Mouse (Mus musculus): ENCODE measurements around the gene Sned1. TPM values are rescaled to one million over a fixed set of nuclear protein-coding genes. Genes with fewer than 3 reads are reported as not detected.
"Not testable (repeated sequence)": the region's sequence is repeated elsewhere in the genome, so short reads cannot be mapped to it uniquely, and the experiment has no call there.

The Sned1 gene
- total and polyA plus RNA-seq, 3 experiments: 13.8 to 34.9 (median 18.6) TPM

DNA sequence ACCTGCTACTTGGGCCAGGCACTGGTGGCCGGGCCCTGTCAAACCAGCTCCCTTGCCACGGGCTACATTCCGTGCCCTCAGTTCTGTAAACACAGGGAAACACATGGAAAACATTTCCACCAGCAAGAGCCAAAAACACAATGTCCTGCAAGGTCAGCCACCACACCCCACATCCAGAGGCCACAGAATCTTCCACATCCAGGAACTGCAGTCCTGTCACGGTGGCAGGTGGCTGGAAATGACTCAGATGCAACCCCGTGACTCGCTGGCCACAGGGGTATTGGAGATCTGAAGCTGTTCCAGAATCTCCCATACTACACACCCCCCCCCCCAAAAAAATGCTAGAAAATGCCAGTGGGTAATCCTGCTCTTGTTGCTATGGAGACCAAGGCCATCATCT is 6.4 kb upstream of the Sned1 start:
- DNase-seq: peak; percentile 67

DNA sequence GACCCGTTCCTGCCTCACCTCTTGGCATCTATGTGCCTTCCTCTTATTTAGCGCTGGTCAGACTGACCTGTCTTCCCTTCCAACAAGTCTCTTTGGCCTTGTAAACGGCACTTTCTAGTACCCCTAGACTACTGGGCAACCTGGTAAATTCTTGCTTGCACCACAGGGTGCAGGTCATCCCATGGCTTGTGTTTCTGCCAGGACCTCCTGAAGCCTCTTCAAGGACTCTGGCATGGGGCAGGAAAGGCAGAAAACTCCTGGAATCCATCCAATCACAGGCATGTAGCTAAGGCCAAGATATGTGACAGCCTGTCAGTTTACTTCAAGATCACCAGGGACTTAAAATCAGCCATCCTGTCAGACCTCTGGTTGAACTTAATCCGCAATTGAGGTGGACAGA is 6.0 kb upstream of the Sned1 start:
- DNase-seq: peak; percentile 51

DNA sequence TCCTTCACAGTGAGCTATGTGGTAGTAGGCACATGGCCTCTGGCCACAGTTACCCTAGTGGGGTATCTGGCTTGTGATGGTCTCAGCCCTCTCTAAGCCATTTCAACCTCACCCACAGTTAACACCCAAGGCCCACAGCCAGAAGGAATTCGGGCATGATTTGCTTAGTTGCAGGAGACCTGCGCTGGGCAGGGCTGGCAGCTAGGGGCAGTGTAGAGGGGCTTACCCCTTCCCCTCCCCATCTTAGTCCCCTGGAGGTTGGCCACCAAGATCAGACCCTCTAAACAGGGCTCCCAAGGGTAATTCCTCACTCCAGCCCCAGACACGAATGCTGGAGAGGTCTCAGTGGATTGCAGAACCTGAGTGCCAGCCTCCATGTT is 894 bp downstream of the Sned1 start:
- no peak for DNase-seq

DNA sequence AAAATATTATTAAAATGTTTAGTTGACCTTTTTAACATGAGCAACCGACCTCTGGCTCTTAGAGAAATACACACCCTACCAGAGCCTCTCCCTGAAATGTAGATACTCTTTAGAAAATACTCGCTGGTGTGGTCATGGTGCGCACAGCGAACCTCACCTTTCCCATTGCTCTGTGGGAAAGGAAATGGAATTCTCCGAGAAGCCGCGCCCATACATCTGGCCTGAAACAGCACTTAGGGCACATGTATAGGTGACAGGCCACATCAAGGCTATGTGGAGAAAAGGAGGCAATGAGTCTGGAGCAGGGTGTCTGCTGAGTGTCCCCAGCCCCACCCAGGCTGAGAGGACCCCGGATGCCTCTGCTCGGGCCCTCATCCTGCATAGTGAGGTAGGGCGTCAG is 2.0 kb downstream of the Sned1 start:
- DNase-seq: no peak

- DNase-seq: no peak
Measured at GRCm38 (mm10) chr1:93238201-93238600, 2.6 kb downstream of the Sned1 start.

DNA sequence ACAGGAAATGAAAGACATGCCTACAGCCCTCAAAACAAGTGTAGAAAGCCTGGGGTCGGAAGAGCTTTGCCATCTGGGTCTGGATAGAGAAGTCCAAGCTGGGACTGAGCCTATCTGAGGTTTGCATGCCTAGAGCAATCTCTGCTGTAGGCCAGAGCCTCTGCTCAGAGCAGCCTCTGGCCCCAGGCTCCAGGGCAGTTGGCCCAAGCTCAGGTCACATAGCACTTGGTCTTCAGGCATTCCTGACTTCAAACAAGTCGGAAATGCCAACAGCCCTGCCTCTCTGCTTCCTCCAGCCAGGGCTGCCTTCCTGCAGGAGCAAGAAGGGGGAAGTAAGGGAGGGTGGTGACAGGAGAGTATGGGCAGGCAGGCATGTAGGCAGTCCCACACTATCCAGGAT is 10.3 kb downstream of the Sned1 start:
- no peak for DNase-seq

GRCm38 (mm10) chr1:93252586-93252985 is 16.9 kb downstream of the Sned1 start:
- DNase-seq: no peak

DNA sequence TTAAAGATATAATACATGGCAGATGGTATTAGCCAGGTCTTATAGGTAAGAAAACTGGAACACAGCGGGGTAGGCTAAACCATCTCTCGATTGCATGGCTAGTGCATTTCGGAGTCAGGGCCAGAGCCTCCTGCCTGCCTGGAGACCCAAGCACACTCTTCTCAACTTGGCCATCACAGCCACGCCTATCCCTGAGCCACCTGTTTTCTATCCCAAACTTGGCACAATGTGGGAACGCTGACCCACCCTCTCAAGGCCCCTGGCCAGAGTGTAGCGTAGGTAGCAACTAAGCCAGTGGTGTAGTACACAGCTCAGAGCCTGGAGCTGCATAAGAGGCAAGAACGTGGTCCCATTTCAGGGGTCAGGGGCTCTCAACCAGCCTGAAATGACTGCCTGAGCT is 20.1 kb downstream of the Sned1 start:
- no peak for DNase-seq

DNA sequence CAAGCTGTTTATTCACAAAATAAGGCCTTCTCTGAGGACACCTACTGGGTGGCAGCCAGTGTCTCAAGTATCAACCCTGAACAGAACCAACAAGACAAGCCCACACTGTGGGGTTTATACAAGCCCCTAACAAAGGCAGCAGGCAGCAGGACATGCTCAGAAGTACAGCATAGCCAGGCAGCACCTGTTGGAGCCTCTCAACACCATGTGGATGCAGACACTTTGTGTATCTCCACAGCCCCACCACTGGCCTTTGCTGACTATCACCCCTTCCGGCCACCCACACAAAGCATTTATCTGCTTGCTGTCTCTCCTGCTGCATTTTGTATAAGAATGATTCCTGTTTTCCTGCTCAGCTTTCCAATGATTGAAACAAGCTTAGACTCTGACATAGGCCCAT is 21.9 kb downstream of the Sned1 start:
- no peak for DNase-seq

DNA sequence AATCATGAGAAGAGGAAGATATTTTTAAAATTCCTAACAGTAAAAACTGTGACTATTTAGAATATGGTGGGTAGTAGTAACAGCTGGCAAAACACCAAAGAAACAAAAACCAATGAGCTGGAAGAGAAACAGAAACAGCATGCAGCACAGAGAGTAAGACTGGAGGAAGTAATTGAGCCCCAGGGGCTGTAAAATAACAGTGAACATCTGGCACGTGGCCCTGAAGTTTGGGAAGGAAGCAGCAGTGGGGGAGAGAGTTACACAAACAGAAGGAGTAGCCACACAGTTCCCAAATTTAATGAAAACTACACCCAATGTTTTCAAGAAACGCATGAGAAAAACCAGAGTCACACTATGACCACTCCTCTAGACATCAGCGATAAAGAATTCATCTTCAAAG is 31.6 kb downstream of the Sned1 start:
- DNase-seq: no peak

GRCm38 (mm10) chr1:93268246-93268645 is 32.6 kb downstream of the Sned1 start:
- DNase-seq: no peak

- DNase-seq: no peak
Measured at GRCm38 (mm10) chr1:93270516-93271240, 35.0 kb downstream of the Sned1 start.

GRCm38 (mm10) chr1:93271751-93272150 is 36.1 kb downstream of the Sned1 start:
- DNase-seq: no peak

DNA sequence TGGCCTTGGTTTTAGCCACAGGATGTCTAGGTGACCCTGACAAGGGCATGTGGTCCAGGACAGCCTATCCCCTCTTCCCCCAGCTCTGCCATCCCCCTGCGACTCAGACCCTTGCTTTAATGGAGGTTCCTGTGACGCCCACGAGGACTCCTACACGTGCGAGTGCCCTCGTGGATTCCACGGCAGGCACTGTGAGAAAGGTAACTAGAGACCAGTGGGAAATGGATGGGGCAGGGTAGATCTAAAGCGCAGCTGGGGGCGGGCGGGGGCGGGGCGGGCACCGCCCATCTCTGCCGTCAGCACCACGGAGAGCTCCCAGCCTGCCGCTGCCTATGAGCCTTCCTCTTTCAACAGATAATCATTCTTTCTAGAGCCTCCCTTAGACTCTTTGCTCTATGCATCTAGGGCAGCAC is 36.8 kb downstream of the Sned1 start:
- DNase-seq: peak; percentile 47

DNA sequence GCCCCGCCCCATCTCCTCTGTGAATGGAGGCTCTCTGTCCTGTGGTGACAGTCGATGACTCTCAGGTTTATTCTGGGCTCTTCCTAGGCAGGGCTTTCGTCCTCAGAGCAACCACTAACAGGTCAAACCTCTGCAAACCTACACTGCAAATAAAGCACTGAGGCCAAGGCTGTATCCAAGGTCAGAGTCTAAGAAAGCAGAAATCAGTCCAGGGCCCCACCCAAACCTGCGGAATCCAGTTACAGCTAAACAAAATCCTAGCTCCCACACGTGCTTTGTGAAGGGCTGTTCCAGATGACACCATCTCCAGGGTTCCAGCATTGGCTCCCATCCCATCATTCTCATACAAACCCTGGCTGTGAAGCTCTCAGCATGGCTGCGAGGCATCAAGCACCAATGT is 39.9 kb downstream of the Sned1 start:
- no peak for DNase-seq

- DNase-seq: no peak
Measured at GRCm38 (mm10) chr1:93277041-93277440, 41.4 kb downstream of the Sned1 start.

GRCm38 (mm10) chr1:93289678-93290214 is 54.1 kb downstream of the Sned1 start:
- DNase-seq: no peak

DNA sequence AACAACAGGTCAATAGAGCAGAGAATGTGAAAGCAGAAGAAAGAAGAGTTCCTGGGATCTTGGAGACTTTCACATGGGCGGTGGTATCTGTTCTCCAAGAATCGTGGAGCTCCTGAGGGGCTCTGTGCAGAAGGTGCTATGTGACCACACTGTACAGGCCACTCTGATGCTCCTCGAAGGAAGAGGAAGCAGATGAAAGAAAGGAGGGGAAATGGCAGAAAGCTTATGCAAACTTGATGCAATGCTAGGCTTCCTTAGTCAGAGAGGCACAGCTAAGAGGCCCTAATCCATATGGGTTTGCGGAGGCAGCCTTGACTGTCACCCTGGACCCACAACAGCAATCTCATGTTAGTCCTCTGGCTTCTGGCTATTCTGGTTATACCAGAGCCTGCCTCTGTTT is 55.3 kb downstream of the Sned1 start:
- DNase-seq: no peak

GRCm38 (mm10) chr1:93291591-93291990 is 56.0 kb downstream of the Sned1 start:
- DNase-seq: no peak

DNA sequence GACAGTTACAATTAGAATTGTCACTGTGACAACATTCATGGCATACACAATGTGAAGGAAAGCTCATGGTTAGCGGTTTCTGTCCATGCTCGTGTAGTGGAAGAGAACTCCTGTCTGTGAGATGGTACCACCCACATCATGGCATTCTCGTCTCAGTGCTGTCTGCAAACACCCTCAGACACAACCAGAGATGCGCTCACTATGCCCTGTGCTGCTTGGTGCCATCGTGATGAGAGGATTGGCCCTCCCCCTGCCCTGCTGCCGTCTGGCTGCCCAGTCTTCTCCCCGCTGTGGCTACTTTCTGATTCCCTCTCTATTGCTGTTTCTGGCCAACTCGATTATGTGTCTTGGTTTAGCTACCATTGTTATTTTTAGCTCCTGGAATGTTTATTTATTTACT is 56.4 kb downstream of the Sned1 start:
- no peak for DNase-seq

- DNase-seq: not testable (repeated sequence)
Measured at GRCm38 (mm10) chr1:93294491-93294890, 58.9 kb downstream of the Sned1 start.

DNA sequence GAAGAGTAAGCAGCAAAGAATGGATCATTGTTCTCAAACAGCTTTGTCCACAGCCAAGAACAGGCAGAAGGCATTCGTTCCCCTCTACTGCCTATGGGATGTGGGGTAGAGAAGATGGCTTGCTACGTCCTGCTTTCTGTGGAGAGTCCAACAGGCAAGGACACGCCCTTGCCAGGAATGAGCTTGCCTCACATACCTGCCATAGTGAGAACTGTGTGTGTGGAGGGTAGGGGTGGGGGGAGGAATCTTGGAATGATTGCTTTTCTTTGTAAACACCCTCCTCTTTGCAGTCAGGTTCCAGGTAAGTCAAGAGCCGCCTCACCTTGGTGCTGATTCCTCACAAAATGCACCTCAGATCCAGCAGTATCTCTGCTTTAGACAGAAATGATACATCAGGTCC is 64.2 kb downstream of the Sned1 start:
- no peak for DNase-seq

- peak; percentile 86 for DNase-seq
Measured at GRCm38 (mm10) chr1:93300578-93300977, 64.9 kb downstream of the Sned1 start.

All from adrenal gland, adult 2 months (tissue).